Mouse (Mus musculus): Measurements from ENCODE around the gene Tmem143.
"Not testable (repeated sequence)": the region's sequence is repeated elsewhere in the genome, so short reads cannot be mapped to it uniquely, and the experiment has no call there.

Tmem143 gene

DNA sequence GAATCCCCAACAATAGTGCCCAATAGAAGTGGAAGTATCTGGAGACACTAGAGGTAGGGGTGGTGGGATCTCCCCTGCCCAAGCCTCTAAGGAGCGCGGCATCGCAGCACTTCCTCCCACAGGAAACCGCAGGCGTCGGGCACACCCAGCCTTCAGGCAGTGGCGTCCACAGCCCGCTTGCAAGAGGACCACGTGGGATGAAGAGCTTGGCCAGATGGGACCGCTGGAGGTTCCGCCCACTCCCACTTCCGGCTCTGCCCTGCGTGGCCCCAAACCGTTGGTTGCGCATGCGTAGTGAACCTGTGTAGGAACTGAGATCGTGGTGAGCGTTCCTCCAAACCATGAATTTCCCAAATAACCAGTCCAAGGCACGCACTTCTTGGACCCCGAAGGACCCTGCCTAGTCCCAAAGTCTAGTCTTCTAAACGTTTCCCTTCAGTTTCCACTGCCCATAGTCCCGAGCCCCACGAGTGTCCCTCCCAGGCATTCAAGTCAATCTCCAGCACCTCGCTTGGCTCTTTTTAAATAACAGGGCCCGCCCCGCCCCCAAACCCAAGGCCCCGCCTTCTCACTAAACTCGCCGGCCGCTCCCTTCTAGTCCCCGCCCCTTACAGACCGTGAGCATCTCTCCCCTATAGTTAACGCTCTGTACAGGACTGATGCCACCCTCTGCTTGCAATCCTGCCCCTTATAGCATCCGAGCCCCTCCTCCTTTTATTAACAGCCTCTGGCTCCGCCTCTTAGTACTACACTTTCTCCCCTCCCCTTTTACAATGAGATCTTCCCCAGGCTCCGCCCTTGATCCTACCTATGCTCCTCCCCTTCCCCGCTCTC, 26.4 kb downstream of the Tmem143 start:
- peak; percentile 89 for DNase-seq (ENCODE audit: low spot score)

GRCm38 (mm10) chr7:45923762-45924428, 27.2 kb downstream of the Tmem143 start, which contains the start of gene Ccdc114:
Gene Ccdc114 (plus strand): TSS chr7:45924072.
- peak; percentile 57 for DNase-seq (ENCODE audit: low spot score)

DNA sequence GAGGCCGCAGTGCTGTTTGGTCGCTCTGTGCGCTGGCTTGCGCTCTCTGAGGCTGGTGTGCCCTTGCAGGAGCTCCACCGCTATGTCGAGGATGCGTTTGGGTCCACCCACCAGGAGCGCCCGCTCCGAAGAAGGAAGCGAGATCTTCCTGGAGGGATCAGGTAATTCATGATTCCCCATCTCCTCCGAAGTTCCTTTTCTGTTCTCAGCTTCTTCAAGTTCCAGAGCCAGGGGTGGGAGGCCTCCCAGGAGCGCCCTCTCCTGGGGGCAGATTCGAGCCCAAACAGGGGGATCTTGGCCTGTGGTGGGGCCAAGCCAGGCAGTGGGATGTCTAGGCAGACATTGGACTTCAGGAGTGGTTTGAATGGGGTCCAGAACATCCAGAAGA, 27.7 kb downstream of the Tmem143 start:
- DNase-seq (ENCODE audit: low spot score) = no peak

DNA sequence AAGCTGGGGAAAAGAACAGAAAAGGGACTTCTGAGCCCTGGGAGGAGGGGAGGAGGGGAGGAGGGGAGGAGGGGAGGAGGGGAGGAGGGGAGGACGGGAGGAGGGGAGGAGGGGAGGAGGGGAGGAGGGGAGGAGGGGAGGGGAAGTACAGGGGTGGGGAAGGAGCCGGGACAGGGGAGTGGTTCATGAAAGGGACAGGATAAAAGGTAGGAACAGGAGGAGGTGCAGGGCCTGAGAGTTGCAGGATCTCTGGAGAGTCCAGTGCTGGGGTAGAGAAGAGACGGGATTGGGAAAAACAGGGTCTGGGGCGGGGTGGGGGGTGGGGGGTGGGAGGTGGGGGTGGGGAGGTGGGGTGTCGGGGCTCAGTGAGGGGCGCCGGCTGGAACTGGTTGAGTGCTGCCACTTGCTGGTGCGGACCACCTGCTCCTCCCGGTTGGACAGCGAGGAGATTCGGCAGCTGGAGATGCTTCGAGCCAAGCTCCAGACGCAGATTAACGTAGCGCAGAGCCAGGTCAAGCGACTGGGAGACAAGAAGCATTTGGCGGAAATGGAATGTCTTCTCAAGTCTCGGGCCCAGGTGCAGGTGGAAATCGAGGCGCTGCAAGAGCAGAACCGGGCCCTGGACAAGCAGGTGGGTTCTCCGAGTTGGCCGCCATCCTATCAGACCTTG, 32.0 kb downstream of the Tmem143 start:
- no peak for DNase-seq (ENCODE audit: low spot score)

DNA sequence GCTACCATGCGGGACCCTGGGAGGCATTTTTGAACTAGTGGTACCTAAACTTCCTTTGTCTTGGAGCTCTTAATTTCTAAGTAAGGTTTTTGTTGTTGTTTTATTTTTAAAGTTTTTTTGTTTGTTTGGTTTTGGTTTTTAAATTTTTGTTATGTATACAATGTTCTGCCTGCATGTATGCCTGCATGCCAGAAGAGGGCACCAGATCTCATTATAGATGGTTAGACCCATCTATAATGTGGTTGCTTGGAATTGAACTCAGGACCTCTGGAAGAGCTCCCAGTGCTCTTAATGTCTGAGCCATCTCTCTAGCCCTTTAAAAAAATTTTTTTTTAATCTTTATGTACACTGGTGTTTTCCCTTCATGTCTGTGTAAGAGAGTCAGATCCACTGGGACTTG, 32.9 kb downstream of the Tmem143 start:
- no peak for DNase-seq (ENCODE audit: low spot score)

- DNase-seq (ENCODE audit: low spot score) = not testable (repeated sequence)
Measured at GRCm38 (mm10) chr7:45933766-45934165, 37.0 kb downstream of the Tmem143 start.

DNA sequence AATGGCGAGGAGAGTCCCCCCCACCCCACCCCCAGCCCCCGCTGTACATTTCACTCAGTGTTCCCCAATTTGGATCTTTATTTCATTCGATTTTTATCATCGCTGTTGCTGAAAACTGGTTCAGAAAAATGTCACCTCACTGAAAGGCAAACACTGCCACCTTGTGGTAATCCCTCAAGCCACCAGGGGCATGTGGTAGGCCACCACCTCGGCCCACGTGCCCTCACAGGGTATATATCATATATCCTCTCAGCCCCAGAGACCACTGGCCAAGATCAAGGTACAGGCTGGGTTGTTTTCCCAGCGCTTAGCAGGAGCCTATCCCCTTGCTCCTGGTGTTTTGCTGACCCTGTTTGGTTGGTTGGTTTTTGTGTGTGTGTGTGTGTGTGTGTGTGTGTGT, 38.4 kb downstream of the Tmem143 start:
- DNase-seq (ENCODE audit: low spot score) = peak; percentile 58

DNA sequence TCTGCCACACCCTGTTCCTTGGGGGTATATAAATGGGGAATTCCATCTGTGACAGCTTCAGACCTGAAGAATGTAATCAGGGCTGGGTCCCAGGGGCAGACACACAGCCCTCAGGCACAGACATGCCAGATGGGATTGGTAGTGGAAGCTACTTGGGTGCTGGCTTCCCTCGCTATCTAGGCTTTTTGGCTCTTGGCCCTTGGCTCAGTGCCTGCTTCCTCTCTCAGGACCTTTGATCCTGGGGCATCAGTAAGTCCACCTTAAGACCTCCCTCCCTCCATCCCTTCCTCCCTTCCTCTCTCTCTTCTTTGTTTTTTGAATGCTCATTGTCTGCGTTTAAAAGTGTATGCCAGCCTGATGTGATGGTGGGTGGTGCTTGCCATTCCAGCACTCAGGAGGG, 43.1 kb downstream of the Tmem143 start:
- no peak for DNase-seq (ENCODE audit: low spot score)

- no peak for DNase-seq (ENCODE audit: low spot score)
Measured at GRCm38 (mm10) chr7:45941986-45942385, 45.2 kb downstream of the Tmem143 start.

DNA sequence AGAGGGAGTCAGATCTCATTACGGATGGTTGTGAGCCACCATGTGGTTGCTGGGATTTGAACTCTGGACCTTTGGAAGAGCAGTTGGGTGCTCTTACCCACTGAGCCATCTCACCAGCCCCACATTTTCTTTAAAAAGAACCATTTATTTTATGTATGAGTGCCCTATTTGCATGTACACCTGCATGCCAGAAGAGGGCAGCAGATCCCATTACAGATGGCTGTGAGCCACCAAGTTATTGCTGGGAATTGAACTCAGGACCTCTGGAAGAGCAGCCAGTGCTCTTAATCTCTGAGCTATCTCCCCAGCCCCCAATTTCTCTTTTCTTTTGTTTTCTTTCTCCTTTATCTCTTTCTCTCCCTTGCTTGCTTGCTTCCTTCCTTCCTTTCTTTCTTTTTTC, 46.5 kb downstream of the Tmem143 start:
- DNase-seq (ENCODE audit: low spot score) = not testable (repeated sequence)

- DNase-seq (ENCODE audit: low spot score) = no peak
Measured at GRCm38 (mm10) chr7:45949061-45949460, 52.3 kb downstream of the Tmem143 start.

- no peak for DNase-seq (ENCODE audit: low spot score)
Measured at GRCm38 (mm10) chr7:45956611-45957010, 59.9 kb downstream of the Tmem143 start.
